Mouse (Mus musculus): Measurements from ENCODE around the gene Pik3c2b.
"Not testable (repeated sequence)": the region's sequence is repeated elsewhere in the genome, so short reads cannot be mapped to it uniquely, and the experiment has no call there.

Gene Pik3c2b

GRCm38 (mm10) chr1:133045011-133045860 is at the start of gene Pik3c2b:
TSS of gene Pik3c2b (plus strand) at chr1:133045667.
- DNase-seq: no peak

DNA sequence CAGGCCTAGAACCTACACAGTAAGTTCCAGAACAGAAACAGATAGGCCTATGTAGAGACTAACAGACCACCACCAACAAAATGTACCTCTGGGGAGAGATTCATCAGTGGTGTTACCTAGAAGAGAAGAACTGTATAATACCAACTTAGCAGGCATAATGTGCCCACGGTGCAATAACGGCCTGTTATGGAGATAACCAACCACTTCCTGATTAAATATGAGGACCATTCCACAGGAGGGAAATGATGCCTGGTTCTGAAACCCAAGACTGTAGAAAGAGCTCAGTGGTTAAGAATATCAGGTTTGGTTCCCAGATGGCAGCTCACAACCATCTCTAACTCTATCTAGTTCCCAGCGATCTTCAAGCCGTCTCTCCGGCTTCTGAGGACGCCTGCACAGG is 45.1 kb upstream of the Pik3c2b start:
- DNase-seq: no peak

GRCm38 (mm10) chr1:133006571-133006970 is 38.9 kb upstream of the Pik3c2b start:
- DNase-seq: no peak

DNA sequence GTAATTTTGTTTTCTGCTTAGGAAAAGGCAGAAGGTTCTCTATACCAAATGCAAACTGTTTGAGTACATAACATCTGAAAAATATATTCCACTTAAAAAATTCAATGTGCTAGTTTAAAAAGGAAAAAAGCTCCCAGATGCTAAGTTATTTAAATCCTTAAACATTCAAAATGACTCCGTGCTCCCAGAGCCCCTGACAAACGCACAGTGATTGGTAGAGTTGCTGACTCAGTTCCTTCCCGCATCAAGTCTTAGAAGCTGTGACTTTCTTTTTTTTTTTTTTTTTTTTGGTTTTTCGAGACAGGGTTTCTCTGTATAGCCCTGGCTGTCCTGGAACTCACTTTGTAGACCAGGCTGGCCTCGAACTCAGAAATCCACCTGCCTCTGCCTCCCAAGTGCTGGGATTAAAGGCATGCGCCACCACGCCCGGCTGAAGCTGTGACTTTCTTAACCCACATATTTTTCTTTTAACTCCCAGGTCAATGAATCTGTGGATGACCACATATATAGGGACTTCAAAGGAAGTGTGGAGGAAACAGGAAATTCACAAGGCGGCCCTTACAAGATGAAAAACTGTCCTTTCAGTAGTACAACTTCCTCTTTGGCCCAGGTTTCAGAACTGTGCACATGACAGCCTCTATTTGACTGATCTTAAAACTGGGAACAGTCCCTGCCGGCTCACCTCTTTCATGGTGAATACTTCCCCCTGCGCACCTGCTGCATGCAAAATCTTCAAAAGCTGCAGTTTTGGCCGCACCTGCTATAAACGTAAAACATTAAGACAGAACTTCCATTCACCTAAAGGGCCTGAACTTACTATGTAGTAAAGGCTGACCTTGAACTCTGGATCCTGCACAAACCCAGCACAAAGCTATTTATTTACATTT is 33.3 kb upstream of the Pik3c2b start:
- DNase-seq: peak; percentile 46

DNA sequence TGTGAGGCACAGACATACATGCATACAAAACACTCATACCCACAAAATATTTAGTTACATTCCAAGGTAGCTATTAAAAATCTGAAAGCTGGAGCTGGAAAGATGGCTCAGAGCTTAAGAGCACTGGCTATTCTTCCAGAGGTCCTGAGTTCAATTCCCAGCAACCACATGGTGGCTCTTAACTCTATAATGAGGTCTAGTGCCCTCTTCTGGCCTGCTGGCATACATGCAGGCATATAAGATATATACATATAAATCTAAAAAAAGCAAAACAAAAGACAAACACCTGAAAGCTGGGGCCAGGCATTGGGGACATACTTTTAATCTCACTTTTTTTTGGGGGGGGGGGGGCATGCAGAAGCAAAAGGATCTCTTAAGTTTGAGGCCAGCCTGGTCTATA is 32.1 kb upstream of the Pik3c2b start:
- DNase-seq: no peak

- DNase-seq: no peak
Measured at GRCm38 (mm10) chr1:133014196-133014595, 31.3 kb upstream of the Pik3c2b start.

GRCm38 (mm10) chr1:133016775-133017428 is 28.6 kb upstream of the Pik3c2b start:
- no peak for DNase-seq

DNA sequence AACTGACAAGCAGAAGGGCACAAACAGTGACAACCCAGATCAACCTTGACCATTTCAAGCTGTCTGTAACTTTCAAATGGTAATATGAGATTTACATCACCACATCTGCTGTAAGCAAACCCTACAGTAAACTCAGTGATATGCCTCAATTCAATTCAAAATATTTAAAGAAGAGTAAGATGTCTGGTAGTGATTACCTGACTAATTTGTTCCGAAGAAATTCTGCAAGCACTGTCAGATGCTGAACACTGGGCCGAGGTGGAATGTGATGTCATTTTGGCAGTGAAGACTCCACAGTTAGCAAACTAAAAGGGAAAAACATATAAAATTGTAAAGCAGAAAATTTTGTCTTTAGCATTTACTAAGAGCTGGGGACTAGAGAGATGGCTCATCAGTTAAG is 26.9 kb upstream of the Pik3c2b start:
- no peak for DNase-seq

DNA sequence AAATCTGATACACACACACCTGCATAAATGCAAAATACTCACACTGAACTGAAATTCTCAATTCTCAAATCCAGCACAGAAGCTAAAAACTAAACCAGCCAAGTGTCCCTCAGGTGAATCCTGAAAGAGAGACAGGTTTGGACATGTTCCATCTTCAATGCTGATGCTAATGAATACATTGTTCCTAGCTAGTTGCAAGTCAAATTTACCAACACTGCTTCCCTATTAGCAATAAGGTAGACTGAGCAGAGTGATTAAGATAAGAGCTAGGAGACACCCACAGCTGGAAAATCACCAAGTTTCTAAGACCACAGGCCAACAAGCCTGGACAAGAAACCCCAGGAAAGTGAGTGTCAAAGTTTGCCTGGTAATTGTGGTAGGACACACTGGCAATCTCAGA is 26.2 kb upstream of the Pik3c2b start:
- DNase-seq: no peak

DNA sequence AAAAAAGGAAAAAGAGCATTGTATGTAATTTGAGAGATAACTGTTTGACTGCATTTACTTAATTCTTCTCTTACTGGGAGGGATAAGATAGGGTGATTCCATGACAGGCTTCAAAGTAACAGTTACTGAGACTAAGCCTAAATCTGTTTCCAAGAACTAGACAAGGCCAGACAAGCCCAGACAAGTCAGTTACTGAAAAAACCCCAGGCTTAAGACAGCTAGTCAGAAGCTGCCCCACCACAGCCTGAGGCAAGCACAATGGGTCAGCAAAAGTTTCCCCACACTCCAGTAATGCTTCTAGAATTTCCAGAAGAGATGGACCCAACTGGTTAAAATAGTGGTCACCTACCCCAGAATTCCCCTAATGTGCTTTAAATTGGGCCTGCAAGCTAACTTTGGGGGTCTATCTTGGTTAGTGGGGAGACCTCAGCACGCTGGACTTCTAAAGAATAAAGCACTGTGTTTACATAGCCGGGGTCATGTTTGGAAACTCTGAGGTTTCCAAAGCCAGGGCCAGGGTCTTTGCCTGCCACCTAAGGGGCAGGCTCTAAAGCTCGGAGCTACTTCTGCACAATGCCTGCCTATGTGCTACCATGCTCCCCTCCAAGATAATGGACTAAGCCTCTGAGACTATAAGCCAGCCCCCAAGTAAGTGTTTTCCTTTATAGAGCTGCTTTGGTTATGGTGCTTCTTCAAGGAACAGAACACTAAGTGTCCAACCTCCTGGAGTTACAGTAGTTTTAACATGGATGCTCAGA is 25.2 kb upstream of the Pik3c2b start:
- no peak for DNase-seq

- no peak for DNase-seq
Measured at GRCm38 (mm10) chr1:133021391-133021790, 24.1 kb upstream of the Pik3c2b start.

DNA sequence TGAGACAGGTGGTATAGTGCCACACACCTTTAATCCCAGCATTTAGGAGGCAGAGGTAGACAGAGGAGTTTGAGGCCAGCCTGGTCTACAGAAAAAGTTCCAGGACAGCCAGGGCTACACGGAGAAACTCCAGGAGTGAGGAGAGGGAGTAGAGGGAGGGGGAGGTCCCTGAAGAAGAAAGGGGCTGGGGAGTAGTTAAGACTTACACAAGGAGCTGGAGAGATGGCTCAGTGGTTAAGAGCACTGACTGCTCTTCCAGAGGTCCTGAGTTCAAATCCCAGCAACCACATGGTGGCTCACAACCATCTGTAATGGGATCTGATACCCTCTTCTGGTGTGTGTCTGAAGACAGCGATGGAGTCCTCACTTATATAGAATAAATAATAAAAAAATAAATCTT is 23.5 kb upstream of the Pik3c2b start:
- not testable (repeated sequence) for DNase-seq

DNA sequence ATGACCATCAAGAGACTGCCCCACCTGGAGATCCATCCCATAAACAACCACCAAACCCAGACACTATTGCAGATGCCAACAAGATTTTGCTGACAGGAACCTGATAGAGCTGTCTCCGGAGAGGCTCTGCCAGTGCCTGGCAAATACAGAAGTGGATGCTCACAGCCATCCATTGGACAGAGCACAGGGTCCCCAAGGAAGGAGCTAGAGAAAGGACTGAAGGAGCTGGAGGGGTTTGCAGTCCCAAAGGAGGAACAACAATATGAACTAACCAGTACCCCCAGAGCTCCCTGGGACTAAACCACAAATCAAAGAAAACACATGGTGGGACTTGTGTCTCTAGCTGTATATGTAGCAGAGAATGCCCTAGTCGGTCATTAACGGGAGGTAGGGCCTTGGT is 21.7 kb upstream of the Pik3c2b start:
- DNase-seq: not testable (repeated sequence)

DNA sequence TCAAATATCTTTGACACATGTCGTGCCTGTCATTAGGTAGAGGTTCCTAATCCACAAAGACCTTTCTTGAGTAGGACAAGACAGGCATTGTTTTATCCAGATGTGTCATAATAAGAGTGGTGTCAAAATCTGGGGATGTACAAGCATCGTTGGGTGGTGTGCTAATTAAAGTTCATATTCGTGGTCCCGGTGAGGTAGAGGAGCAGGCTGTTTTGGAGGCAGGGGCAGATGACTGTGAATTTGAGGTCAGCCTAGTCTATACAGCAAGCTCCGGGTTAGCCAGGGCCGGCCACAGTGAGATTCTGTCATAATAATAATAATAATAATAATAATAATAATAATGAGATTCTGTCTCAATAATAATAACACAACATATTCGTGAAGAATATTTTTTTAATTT is 21.0 kb upstream of the Pik3c2b start:
- DNase-seq: no peak

DNA sequence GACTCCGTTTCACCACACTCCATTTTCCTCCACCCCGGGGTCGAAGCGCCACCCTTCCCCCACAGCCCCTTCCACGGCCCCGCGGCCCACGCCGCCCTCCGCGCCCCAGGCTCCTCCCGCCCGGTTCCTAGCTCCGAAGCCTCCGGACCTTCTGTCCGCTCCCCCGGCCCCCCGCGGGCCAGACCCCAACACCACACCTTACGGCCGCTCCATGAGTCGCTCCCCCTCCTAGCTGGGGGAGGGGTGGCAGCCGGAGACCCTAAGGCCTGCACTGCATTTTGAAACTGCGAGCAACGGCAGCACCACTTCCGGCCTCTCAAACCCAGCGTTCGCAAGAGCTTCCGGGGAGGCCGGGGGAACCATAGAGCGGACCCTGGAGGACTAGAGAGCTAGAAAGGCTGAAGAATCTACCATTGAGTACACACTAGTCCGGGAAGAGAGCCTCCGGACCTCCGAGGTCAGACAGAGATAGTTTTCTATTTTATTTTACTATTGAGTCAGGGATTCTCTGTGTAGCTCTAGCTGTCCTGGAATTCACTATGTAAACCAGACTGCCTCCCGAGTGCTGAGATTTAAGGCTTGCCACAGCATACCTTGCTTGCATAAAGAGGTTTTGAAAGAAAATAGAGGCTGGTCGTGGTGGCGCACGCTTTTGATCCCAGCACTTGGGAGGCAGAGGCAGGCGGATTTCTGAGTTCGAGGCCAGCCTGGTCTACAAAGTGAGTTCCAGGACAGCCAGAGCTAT is 20.2 kb upstream of the Pik3c2b start:
- peak; percentile 86 for DNase-seq

- not testable (repeated sequence) for DNase-seq
Measured at GRCm38 (mm10) chr1:133025796-133026190, 19.7 kb upstream of the Pik3c2b start.

DNA sequence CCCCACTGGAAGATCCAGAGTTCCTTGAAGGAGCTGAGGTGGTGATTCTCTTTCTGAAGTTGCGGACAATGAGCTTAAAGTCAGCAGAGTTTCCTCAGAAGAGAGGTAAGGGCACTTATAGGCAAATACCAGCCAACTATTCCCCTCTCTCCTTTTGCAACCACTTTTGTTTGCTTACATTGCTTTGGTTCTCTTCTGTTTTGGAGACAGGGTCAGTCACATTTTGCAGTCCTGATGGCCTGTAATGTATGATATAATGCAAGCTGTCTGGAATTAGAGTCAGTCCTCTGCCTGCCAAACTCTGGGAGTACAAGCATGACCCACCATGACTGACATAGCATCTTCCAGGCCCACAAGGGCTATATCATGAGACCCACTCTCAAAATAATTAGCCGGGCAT is 18.3 kb upstream of the Pik3c2b start:
- no peak for DNase-seq

- DNase-seq: no peak
Measured at GRCm38 (mm10) chr1:133027980-133028379, 17.5 kb upstream of the Pik3c2b start.

DNA sequence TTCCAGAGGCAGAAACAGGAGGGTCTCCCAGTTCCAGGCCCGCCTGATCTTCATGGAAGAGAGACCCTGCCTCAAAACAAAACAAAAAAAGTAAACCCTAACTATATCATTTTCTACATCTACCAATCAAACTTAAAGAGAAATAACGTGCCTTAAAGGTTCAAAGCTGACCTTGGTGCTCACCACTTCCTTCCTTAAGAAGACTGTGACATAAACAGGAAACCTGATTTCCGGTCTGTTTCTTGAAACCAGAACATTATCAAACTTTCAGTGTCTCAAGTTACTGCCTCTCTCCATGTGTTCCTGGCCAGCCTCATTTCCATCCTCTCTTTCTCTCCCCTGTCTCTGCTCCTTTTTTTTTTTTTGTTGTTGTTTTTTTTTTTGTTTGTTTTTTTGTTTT is 15.7 kb upstream of the Pik3c2b start:
- no peak for DNase-seq

DNA sequence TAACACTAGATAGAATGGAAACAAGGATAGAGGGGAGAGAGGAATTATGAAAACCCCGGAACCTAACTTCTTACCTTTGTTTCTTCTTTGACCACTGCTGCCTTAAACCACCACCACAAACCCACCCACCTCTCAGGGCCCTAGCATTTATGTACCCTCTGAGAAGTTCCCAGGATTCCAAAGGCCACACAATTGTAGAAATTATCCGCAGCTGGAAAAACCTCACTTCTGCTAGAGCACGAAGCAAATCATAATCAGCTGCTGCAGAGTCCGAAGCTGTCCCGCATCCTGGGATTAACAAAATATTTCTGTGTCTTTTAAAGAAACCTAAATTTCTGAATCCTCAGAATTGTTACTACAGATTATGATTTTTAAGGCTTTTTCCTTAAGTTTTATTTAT is 15.0 kb upstream of the Pik3c2b start, which contains the start of gene Mdm4:
TSS of gene Mdm4 (minus strand) at position 101 of the 400 bp plus-strand sequence.
- no peak for DNase-seq

- DNase-seq: no peak
Measured at GRCm38 (mm10) chr1:133032981-133033315, 12.5 kb upstream of the Pik3c2b start.

All from thymus, postnatal 4 days (tissue).